Comparison of ENCODE assay signal across 23 mouse cellular contexts in the genomic region with DNA sequence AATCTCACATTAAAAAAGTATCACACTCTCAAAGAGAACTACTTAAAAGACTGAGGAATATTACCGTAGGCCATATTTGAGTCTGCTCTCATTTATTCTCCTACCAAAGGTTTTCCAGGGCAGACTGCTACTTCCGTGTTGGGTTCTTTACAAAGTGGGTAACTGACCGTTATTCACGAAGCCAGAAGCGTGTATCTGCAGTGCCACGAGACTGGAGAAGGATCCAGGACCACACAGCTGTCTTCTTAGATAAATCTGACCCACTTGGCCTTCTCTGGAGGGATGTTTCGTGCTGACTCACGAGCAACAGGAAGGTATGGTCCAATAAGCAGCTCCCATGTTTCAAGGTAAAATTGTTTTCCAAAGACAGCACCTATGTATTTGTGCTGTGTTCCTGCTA. TPM values are rescaled to one million over a fixed set of nuclear protein-coding genes. Genes with fewer than 3 reads are reported as not detected.
A peak's percentile ranks its signal among the peaks of the same experiment; 100 is the strongest.
DNase-seq lines count a peak whose midpoint lies in the region; ATAC-seq and TF ChIP-seq lines count a peak whose summit lies in the region.
"Had no signal": no experiment of that assay in that cellular context is flagged by ENCODE, and none has a peak within 500 bp of the region (broad histone marks: within the 10 kb centered on the region; RNA-seq: fewer than 3 reads in every experiment).

No protein-coding gene starts in this region.

- H3K9ac ChIP-seq in liver, embryonic 12.5 days, result peak overlapping the region; percentile 17; the same call in 1 of the 2 replicates
- no peak overlapping the region for H3K9ac ChIP-seq in forebrain, embryonic 11.5 days (ENCODE audit: low read length)
- H3K9ac ChIP-seq: embryonic facial prominence, embryonic 15.5 days; hindbrain, embryonic 14.5 days; limb, embryonic 13.5 days; neural tube, embryonic 12.5 days had no signal

- H3K4me3 ChIP-seq in liver, embryonic 12.5 days, result peak overlapping the region; percentile 88; the same call in 1 of the 2 replicates
- H3K4me3 ChIP-seq in forebrain, embryonic 11.5 days (ENCODE audit: low read depth, low read length), result no peak overlapping the region
- H3K4me3 ChIP-seq in left cerebral cortex, adult 2 months, result no peak overlapping the region
- H3K4me3 ChIP-seq: embryonic facial prominence, embryonic 15.5 days; limb, embryonic 13.5 days; midbrain, embryonic 10.5 days; neural tube, embryonic 12.5 days had no signal

- no peaks in the 10 kb centered on the region for H3K9me3 ChIP-seq in liver, embryonic 12.5 days (replicated peaks)
- no peaks in the 10 kb centered on the region for H3K9me3 ChIP-seq in forebrain, embryonic 11.5 days (ENCODE audit: control insufficient read depth, low read length)
- H3K9me3 ChIP-seq: embryonic facial prominence, embryonic 15.5 days; limb, embryonic 13.5 days; midbrain, embryonic 10.5 days; neural tube, embryonic 12.5 days had no signal

- H3K4me1 ChIP-seq in liver, embryonic 12.5 days, result peaks cover 49% of the 10 kb centered on the region
- H3K4me1 ChIP-seq in forebrain, embryonic 11.5 days (replicated peaks; ENCODE audit: control insufficient read depth, insufficient read depth, low read length), result no peaks in the 10 kb centered on the region

- no peak for TF ChIP-seq CTCF in left cerebral cortex, adult 2 months (IDR thresholded peaks at IDR 0.05)

- peak; percentile 70 for DNase-seq in heart, adult 11 months
- DNase-seq in heart, postnatal 25 days (ENCODE audit: low spot score), result no peak
- peak; percentile 81 for DNase-seq in MEL-GATA-1-ER (ENCODE audit: extremely low read depth, low read depth)
- peak; percentile 56 to 73 for DNase-seq in spleen, postnatal 10 days (ENCODE audit: low spot score in 2 of 2)
- DNase-seq in forebrain, embryonic 11.5 days (ENCODE audit: low spot score), result no peak
- DNase-seq in left cerebral cortex, adult 2 months (ENCODE audit: extremely low spot score in 1 of 2, low spot score in 2 of 2), result no peak
- no peak for DNase-seq in gastrocnemius, adult 18-20 months (ENCODE audit: low spot score)
- DNase-seq: cerebellum, postnatal 10 days; embryo, embryonic 11 days; heart, postnatal 14 days; thymus, adult 18-20 months had no signal

- WGBS in liver, embryonic 12.5 days (ENCODE audit: insufficient replicate concordance), result 33% methylated on average over 8 of the region's 8 CpGs
- 85% methylated on average over 8 of the region's 8 CpGs for WGBS in forebrain, embryonic 11.5 days

- H3K4me2 ChIP-seq in liver, embryonic 12.5 days, result peak overlapping the region; percentile 97
- no peak overlapping the region for H3K4me2 ChIP-seq in forebrain, embryonic 11.5 days (ENCODE audit: low read depth, low read length, severe bottlenecking)
- H3K4me2 ChIP-seq: embryonic facial prominence, embryonic 15.5 days; heart, embryonic 11.5 days; limb, embryonic 13.5 days; neural tube, embryonic 12.5 days had no signal

- H3K36me3 ChIP-seq in liver, embryonic 12.5 days, result no peaks in the 10 kb centered on the region
- H3K36me3 ChIP-seq in forebrain, embryonic 11.5 days (ENCODE audit: control insufficient read depth, insufficient read depth, low read length), result no peaks in the 10 kb centered on the region
- H3K36me3 ChIP-seq: embryonic facial prominence, embryonic 15.5 days; neural tube, embryonic 12.5 days had no signal

- H3K27me3 ChIP-seq in liver, embryonic 12.5 days (replicated peaks), result no peaks in the 10 kb centered on the region
- no peaks in the 10 kb centered on the region for H3K27me3 ChIP-seq in forebrain, embryonic 11.5 days (ENCODE audit: control insufficient read depth, insufficient read depth, low read length)
- H3K27me3 ChIP-seq: embryonic facial prominence, embryonic 15.5 days; limb, embryonic 13.5 days; neural tube, embryonic 12.5 days had no signal

- ATAC-seq in liver, embryonic 12.5 days, result peak; percentile 70
- no peak for ATAC-seq in forebrain, embryonic 11.5 days (replicated peaks; ENCODE audit: low FRiP score)
- ATAC-seq: forebrain, embryonic 14.5 days; intestine, postnatal 0 days; lung, postnatal 0 days; Patski had no signal

- H3K27ac ChIP-seq in liver, embryonic 12.5 days, result peak overlapping the region; percentile 97
- no peak overlapping the region for H3K27ac ChIP-seq in forebrain, embryonic 11.5 days (ENCODE audit: low read depth, low read length)
- no peak overlapping the region for H3K27ac ChIP-seq in left cerebral cortex, adult 2 months
- H3K27ac ChIP-seq: embryonic facial prominence, embryonic 15.5 days; hindbrain, embryonic 14.5 days; kidney, postnatal 0 days; limb, embryonic 13.5 days; midbrain, embryonic 10.5 days; neural tube, embryonic 12.5 days had no signal

- intact Hi-C loops in heart, postnatal 25 days (cut with DNase I), result loop anchor here (2.0 to 5.0 kb wide), 3 partner anchors 81 to 271 kb away; a partner anchor contains a TSS
- intact Hi-C loops in left cerebral cortex, adult 2 months (cut with DNase I), result loop anchor here (5.0 kb wide), 2 partner anchors 86 to 94 kb away; no protein-coding TSS in a partner anchor

RNA-seq across cellular contexts. Expression of a gene that starts 1.8 kb away (rescaled TPM):
- total RNA-seq in heart, postnatal 25 days (2021), result 10 to 100 TPM; 19.4 to 20.8 TPM
- polyA plus RNA-seq in liver, embryonic 12.5 days (2016; fragmentation: Nextera tagmentation; extraction: Ambion mirVana), result 30.3 and 32.0 TPM in 2 replicates
- polyA plus RNA-seq in forebrain, embryonic 11.5 days (2014; fragmentation: Nextera tagmentation; extraction: Ambion mirVana), result 96.0 and 99.2 TPM in 2 replicates
- 10 to 100 TPM; 21.7 to 24.9 TPM for total RNA-seq in left cerebral cortex, adult 2 months (2021)
- 10 to 100 TPM; 10.6 to 13.5 TPM for total RNA-seq in gastrocnemius, adult 18-20 months (2021)

Comparison
In these comparisons a context has a peak if more than half of its experiments do, and no peak if none do; other contexts are left out.
1. DNase-seq: peak in heart, adult 11 months (single experiment), MEL-GATA-1-ER (single experiment) and spleen, postnatal 10 days (2 of 2); none in heart, postnatal 25 days (single experiment), forebrain, embryonic 11.5 days (single experiment), left cerebral cortex, adult 2 months (0 of 2) and gastrocnemius, adult 18-20 months (single experiment).